Mouse (Mus musculus) layer of hippocampus, postnatal 36 days (tissue): ENCODE measurements around the gene Zbtb11. TPM values are rescaled to one million over a fixed set of nuclear protein-coding genes. Genes with fewer than 3 reads are reported as not detected.
"Not testable (repeated sequence)": the region's sequence is repeated elsewhere in the genome, so short reads cannot be mapped to it uniquely, and the experiment has no call there.

ENCODE experiments used
- DNase-seq, 2 experiments: peaks; one replicate each; pipeline ENCODE4 v3.0.0; 2022
- total RNA-seq, 2 experiments: library from RNA; stranded (reverse); gene quantifications; 2 replicates each; pipeline ENCODE4 v1.2.3; 2021

Gene Zbtb11
- total RNA-seq, 2 experiments from 2014 or later, result 50.3 to 52.2 TPM

DNA sequence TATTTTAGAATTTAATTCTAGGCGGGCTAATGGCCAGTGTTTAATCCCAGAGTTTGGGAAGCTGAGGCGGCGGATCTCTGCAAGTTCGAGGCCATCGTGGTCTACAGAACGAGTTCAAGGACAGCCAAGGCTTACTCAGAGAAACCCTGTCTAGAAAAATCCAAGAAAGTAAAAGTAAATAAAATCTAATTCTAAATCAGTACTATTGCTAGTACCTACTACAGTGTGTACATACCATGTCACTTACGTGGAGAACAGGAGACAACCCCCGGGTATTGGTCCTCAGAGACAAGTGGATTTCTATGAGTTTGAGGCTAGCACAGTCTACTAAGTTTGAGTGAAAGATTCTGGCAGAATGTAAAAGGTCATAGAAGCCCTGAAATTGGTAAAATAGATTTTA, 64.4 kb downstream of the Zbtb11 start:
- no peak for DNase-seq

DNA sequence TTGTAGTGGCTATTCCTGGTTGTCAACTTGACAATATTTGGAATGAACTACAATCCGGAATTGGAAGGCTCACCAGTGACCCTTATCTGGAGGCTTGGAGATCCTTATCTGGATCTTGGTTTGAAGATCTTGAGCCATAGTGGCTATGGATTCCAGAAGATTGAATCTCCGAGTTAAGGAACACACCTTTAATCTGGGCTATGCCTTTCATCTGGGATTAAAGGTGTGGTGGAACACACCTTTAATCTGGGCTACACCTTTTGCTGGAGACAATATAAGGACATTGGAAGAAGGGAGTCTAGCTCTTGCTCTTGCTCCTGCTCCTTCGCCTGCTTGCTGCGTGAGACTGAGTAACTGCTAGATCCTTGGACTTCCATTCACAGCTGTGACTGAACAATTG, 74.4 kb downstream of the Zbtb11 start, which contains the start of gene Senp7:
Senp7 (plus strand) TSS at position 301 of the 400 bp plus-strand sequence.
- not testable (repeated sequence) for DNase-seq

DNA sequence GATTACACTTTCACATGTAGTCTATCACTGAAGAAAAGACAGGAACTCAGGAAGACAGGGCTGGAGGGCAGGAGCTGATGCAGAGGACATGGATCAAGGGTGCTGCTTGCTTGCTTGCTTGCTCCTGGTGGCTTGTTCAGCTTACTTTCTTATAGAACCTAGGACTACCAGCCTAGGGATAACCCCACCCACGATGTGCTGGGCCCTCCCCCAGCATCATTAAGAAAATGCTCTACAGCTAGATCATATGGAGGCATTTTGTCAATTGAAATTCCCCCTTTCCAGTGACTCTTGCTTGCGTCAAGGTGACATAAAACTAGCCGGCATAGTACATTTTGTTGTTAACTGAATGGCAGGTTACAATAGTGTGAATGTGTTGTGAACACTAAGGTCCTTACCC, 82.2 kb downstream of the Zbtb11 start:
- no peak for DNase-seq

DNA sequence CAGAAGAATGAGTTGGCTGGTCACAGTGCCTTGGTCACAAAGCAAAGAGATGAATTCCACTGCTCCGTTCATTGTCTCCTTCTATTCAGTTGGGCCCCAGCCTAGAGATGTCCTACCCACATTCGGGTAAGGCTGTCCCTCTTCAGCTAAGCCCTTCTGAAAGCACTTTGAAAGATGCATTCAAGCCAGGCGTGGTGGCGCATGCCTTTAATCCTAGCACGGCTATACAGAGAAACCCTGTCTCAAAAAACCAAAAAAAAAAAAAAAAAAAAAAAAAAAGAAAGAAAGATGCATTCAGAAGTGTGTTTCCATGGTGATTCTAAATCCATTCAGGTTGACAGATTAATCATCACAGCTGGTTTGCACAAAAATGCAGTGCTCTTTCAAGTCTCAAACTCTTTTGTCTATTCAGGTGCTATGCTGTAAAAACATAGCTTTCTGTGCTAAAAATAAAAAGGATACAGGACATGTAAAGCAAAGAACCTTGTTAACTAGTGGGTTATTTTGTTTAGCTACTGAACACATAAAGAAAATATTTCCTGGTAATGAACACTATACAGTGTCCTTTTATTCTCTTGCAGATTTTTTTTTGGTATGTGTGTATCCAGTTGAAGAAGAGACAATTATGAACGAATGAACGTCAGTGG, 83.4 kb downstream of the Zbtb11 start:
- no peak for DNase-seq

DNA sequence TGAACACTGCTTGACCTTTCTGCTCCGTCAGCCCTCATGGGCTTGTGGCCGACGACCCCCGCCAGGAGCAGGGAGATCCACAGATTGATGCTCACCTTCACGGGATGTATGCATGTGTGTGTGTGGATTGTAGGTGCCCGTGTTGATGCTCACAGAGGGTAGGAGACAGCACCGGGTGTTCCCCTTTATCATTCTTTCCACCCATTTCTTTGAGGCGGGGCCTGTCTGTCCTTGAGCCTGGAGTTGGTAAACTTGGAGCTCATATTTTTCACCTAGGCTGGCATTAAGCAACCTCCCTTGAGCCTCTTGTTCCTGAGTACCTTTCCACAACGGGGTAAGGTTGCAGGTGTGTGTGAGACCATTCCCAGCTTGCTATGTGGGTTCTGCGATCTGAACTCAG, 84.5 kb downstream of the Zbtb11 start:
- no peak for DNase-seq

Other genes with a start within 250 kb of the Zbtb11 start
- gene Nfkbiz, start 135.0 kb upstream of the Zbtb11 start, total RNA-seq, result 1 to 10 TPM; 6.1 to 6.5 TPM
- gene Nxpe3, start 78.6 kb upstream of the Zbtb11 start, total RNA-seq, result 10 to 100 TPM; 11.7 to 12.0 TPM
- gene Cep97, start 39.0 kb upstream of the Zbtb11 start, total RNA-seq, result 10 to 100 TPM; 17.2 to 17.4 TPM
- gene Rpl24, start 7.6 kb upstream of the Zbtb11 start, total RNA-seq, result 100 to 1,000 TPM; 392 to 411 TPM
- 100 to 1,000 TPM; 153 to 157 TPM for gene Pcnp, start 55.9 kb downstream of the Zbtb11 start, total RNA-seq
- gene Trmt10c, start 63.9 kb downstream of the Zbtb11 start, total RNA-seq, result 10 to 100 TPM; 10.3 to 11.4 TPM
- 10 to 100 TPM; 50.3 to 51.2 TPM for gene Senp7, start 74.5 kb downstream of the Zbtb11 start, total RNA-seq
- gene Impg2, start 230.4 kb downstream of the Zbtb11 start, total RNA-seq, result 1 to 10 TPM in 1 of 2 experiments, under 1 TPM in 1; 0.83 to 1.8 TPM